ENCODE assay signal across 21 mouse cellular contexts in the genomic region with DNA sequence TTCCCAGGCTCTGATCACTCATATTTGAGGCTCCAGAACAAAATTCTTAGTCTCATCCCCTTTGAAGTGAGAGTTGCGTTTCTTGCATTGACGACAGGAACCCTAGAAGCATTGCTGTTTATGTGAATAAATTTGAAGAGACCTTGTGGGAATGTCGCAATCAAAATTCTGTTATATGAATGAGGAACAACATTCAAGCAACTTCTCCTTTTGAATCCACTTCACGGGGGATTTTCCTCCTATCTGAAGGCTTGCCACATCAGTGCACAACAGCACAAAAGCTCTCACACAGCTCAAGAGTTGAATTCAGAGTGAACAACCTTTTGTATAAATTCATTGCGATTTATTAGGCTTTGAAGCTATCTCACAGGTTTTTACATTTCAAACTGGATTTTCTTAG.
"Had no signal": no experiment of that assay in that cellular context is flagged by ENCODE, and none has a peak within 500 bp of the region (broad histone marks: within the 10 kb centered on the region; RNA-seq: fewer than 3 reads in every experiment).

No protein-coding gene starts in this region.

- H3K4me1 ChIP-seq: limb, embryonic 10.5 days; limb, embryonic 13.5 days; liver, embryonic 12.5 days; liver, embryonic 15.5 days; lung, embryonic 15.5 days; midbrain, embryonic 12.5 days; neural tube, embryonic 12.5 days; neural tube, embryonic 15.5 days; stomach, embryonic 15.5 days had no signal

- H3K4me3 ChIP-seq: limb, embryonic 10.5 days; limb, embryonic 13.5 days; liver, embryonic 12.5 days; liver, embryonic 15.5 days; lung, embryonic 15.5 days; midbrain, embryonic 12.5 days; neural tube, embryonic 12.5 days; neural tube, embryonic 15.5 days; stomach, embryonic 15.5 days had no signal

- DNase-seq: kidney, adult 18-20 months; kidney, adult 9 months; kidney, postnatal 14 days; kidney, postnatal 4 days; liver; lung, adult 18-20 months; lung, postnatal 10 days; lung, postnatal 36 days; right cerebral cortex, postnatal 25 days; spleen, adult 18-20 months; thymus, adult 18-20 months; thymus, postnatal 36 days had no signal

- H3K9ac ChIP-seq: limb, embryonic 13.5 days; liver, embryonic 12.5 days; liver, embryonic 15.5 days; lung, embryonic 15.5 days; midbrain, embryonic 12.5 days; neural tube, embryonic 12.5 days; neural tube, embryonic 15.5 days; stomach, embryonic 15.5 days had no signal

- H3K36me3 ChIP-seq: limb, embryonic 10.5 days; limb, embryonic 13.5 days; liver, embryonic 12.5 days; liver, embryonic 15.5 days; lung, embryonic 15.5 days; midbrain, embryonic 12.5 days; neural tube, embryonic 12.5 days; neural tube, embryonic 15.5 days; stomach, embryonic 15.5 days had no signal

- H3K27ac ChIP-seq: limb, embryonic 10.5 days; limb, embryonic 13.5 days; liver, embryonic 12.5 days; liver, embryonic 15.5 days; lung, embryonic 15.5 days; midbrain, embryonic 12.5 days; neural tube, embryonic 12.5 days; neural tube, embryonic 15.5 days; stomach, embryonic 15.5 days had no signal

- H3K4me2 ChIP-seq: limb, embryonic 13.5 days; liver, embryonic 12.5 days; liver, embryonic 15.5 days; lung, embryonic 15.5 days; midbrain, embryonic 12.5 days; neural tube, embryonic 12.5 days; neural tube, embryonic 15.5 days; stomach, embryonic 15.5 days had no signal

- H3K9me3 ChIP-seq: limb, embryonic 10.5 days; limb, embryonic 13.5 days; liver, embryonic 12.5 days; liver, embryonic 15.5 days; lung, embryonic 15.5 days; midbrain, embryonic 12.5 days; neural tube, embryonic 12.5 days; neural tube, embryonic 15.5 days; stomach, embryonic 15.5 days had no signal

- H3K27me3 ChIP-seq: limb, embryonic 13.5 days; liver, embryonic 12.5 days; liver, embryonic 15.5 days; lung, embryonic 15.5 days; midbrain, embryonic 12.5 days; neural tube, embryonic 12.5 days; neural tube, embryonic 15.5 days; stomach, embryonic 15.5 days had no signal

- ATAC-seq: liver, embryonic 12.5 days had no signal
